Mouse (Mus musculus) bone marrow, adult 2 months (tissue): Measurements from ENCODE around the gene Rnf103.
A peak's percentile ranks its signal among the peaks of the same experiment; 100 is the strongest.

ENCODE experiments used
- CTCF ChIP-seq: fragments of 200-500 bp; IDR thresholded peaks from 2 replicates; pipeline ENCODE4 v1.5.1; 2011; ENCODE audit warnings: low read length, control low read depth; ENCODE audit not compliant: control insufficient read depth, insufficient read depth
- POLR2A ChIP-seq: fragments of 200-500 bp; IDR thresholded peaks from 2 replicates; pipeline ENCODE4 v1.6.1; 2011; ENCODE audit warnings: low read depth, mild to moderate bottlenecking, control low read depth, low read length, borderline replicate concordance; ENCODE audit not compliant: control insufficient read depth

- TF ChIP-seq POLR2A (peak; percentile 97), CTCF (no peak; the same call in 1 of the 2 replicates)
Observed at GRCm38 (mm10) chr6:71493675-71494340, at the start of gene Rnf103.
